Mouse (Mus musculus) CD8-positive naive resting alpha-beta T cell, adult 2 months (primary cell): ENCODE data around the gene Rtkn2.

Experiments used
- DNase-seq, 2 experiments: peaks; one replicate each; pipeline ENCODE4 v3.0.0; 2022; ENCODE audit warnings: low read depth in 2 of 2, low spot score in 2 of 2

The Rtkn2 gene

GRCm38 (mm10) chr10:67979401-67980157 is at the start of gene Rtkn2:
TSS of gene Rtkn2 (plus strand) at chr10:67979570.
- peak; percentile 77 to 86 for DNase-seq

GRCm38 (mm10) chr10:67931328-67931727 is 48.0 kb upstream of the Rtkn2 start:
- DNase-seq = no peak

GRCm38 (mm10) chr10:67932780-67933179 is 46.6 kb upstream of the Rtkn2 start:
- DNase-seq = no peak

GRCm38 (mm10) chr10:67936944-67937343 is 42.4 kb upstream of the Rtkn2 start:
- no peak for DNase-seq

GRCm38 (mm10) chr10:67937775-67938174 is 41.6 kb upstream of the Rtkn2 start:
- DNase-seq = no peak

- no peak for DNase-seq
Measured at GRCm38 (mm10) chr10:67939546-67939945, 39.8 kb upstream of the Rtkn2 start.

- no peak for DNase-seq
Measured at GRCm38 (mm10) chr10:67943513-67943912, 35.9 kb upstream of the Rtkn2 start.

GRCm38 (mm10) chr10:67950059-67950748 is 29.2 kb upstream of the Rtkn2 start:
- DNase-seq = no peak

GRCm38 (mm10) chr10:67951690-67952089 is 27.7 kb upstream of the Rtkn2 start:
- DNase-seq = no peak

- no peak for DNase-seq
Measured at GRCm38 (mm10) chr10:67955982-67956381, 23.4 kb upstream of the Rtkn2 start.

GRCm38 (mm10) chr10:67959982-67960381 is 19.4 kb upstream of the Rtkn2 start:
- DNase-seq = no peak

- DNase-seq = no peak
Measured at GRCm38 (mm10) chr10:67962496-67962895, 16.9 kb upstream of the Rtkn2 start.

GRCm38 (mm10) chr10:67964060-67964459 is 15.3 kb upstream of the Rtkn2 start:
- DNase-seq = no peak

GRCm38 (mm10) chr10:67965251-67965986 is 14.0 kb upstream of the Rtkn2 start:
- no peak for DNase-seq

GRCm38 (mm10) chr10:67966102-67966501 is 13.3 kb upstream of the Rtkn2 start:
- DNase-seq = no peak

GRCm38 (mm10) chr10:67966983-67967382 is 12.4 kb upstream of the Rtkn2 start:
- no peak for DNase-seq

- DNase-seq = no peak
Measured at GRCm38 (mm10) chr10:67971166-67971796, 8.1 kb upstream of the Rtkn2 start.

GRCm38 (mm10) chr10:67977271-67977670 is 2.1 kb upstream of the Rtkn2 start:
- DNase-seq = no peak

- DNase-seq = no peak
Measured at GRCm38 (mm10) chr10:67983776-67984175, 4.4 kb downstream of the Rtkn2 start.

- peak; percentile 32 for DNase-seq
Measured at GRCm38 (mm10) chr10:67984271-67984943, 5.0 kb downstream of the Rtkn2 start.

- DNase-seq = no peak
Measured at GRCm38 (mm10) chr10:67985100-67985499, 5.7 kb downstream of the Rtkn2 start.
